Mouse (Mus musculus) intestine, embryonic 15.5 days (tissue): ENCODE measurements at regions not wholly inside any gene's neighbourhood (a gene's known extent, or its start where the extent isn't known, plus 50 kb on each side); places are given as distances from the start of the nearest gene placed in this dataset.

Source experiments
- ATAC-seq: fragments of 200-750 bp; cut with Nextera tagmentation; 2 replicates; pipeline ENCODE4 v1.8.0; 2017; ENCODE audit warnings: moderate TSS enrichment, moderate library complexity
- H3K27ac ChIP-seq: fragments of 300-500 bp; sonication (generic); 2 replicates; pipeline ENCODE4 v1.5.1; 2015; ENCODE audit warnings: mild to moderate bottlenecking, inconsistent platforms
- H3K27me3 ChIP-seq: fragments of 300-500 bp; sonication (generic); replicated peaks from 2 replicates; pipeline ENCODE4 v1.6.1; 2015; ENCODE audit warnings: inconsistent platforms
- H3K36me3 ChIP-seq: fragments of 300-500 bp; sonication (generic); 2 replicates; pipeline ENCODE4 v1.6.1; 2015; ENCODE audit warnings: inconsistent platforms
- H3K4me1 ChIP-seq: fragments of 300-500 bp; sonication (generic); replicated peaks from 2 replicates; pipeline ENCODE4 v1.6.1; 2015; ENCODE audit warnings: inconsistent platforms
- H3K4me2 ChIP-seq: fragments of 300-500 bp; sonication (generic); replicated peaks from 2 replicates; pipeline ENCODE4 v1.6.1; 2015; ENCODE audit warnings: mild to moderate bottlenecking, inconsistent platforms
- H3K4me3 ChIP-seq: fragments of 300-500 bp; sonication (generic); replicated peaks from 2 replicates; pipeline ENCODE4 v1.5.1; 2015; ENCODE audit warnings: inconsistent platforms
- H3K9ac ChIP-seq: fragments of 300-500 bp; sonication (generic); 2 replicates; pipeline ENCODE4 v1.6.1; 2015; ENCODE audit warnings: inconsistent platforms
- H3K9me3 ChIP-seq: fragments of 300-500 bp; sonication (generic); 2 replicates; pipeline ENCODE4 v1.6.1; 2016; ENCODE audit warnings: inconsistent platforms
- WGBS: fragments of 180-500 bp; shearing (Covaris S2); methylation state at CpG from one replicate; pipeline ENCODE4 v1.1.7; 2015; 5-methylcytosine and 5-hydroxymethylcytosine counted together

DNA sequence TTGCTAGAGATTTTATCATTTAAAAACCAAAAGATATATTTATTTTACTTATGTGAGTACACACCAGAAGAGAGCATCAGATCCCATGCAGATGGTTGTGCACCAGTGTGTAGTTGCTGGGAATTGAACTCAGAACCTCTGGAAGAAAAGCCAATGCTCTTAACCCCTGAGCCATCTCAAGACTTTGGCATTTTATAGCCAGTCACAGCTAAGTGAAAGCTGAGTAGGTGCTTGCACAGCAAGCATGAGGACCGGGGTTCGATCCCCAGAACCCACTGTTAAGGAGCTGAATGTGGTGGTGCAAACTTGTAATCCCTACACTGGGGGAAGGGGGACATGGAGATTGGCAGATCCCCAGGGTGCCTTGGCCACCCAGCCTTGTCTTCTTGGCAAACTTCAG, 325.7 kb upstream of the Runx1 start:
- no peak overlapping the region for H3K9ac ChIP-seq
- no peaks in the 10 kb centered on the region for H3K27me3 ChIP-seq
- no peak overlapping the region for H3K27ac ChIP-seq
- WGBS: 91% methylated on average over 2 of the region's 2 CpGs
- no peak overlapping the region for H3K4me2 ChIP-seq
- ATAC-seq: no peak
- H3K36me3 ChIP-seq: no peaks in the 10 kb centered on the region
- no peaks in the 10 kb centered on the region for H3K9me3 ChIP-seq
- no peaks in the 10 kb centered on the region for H3K4me1 ChIP-seq
- no peak overlapping the region for H3K4me3 ChIP-seq

DNA sequence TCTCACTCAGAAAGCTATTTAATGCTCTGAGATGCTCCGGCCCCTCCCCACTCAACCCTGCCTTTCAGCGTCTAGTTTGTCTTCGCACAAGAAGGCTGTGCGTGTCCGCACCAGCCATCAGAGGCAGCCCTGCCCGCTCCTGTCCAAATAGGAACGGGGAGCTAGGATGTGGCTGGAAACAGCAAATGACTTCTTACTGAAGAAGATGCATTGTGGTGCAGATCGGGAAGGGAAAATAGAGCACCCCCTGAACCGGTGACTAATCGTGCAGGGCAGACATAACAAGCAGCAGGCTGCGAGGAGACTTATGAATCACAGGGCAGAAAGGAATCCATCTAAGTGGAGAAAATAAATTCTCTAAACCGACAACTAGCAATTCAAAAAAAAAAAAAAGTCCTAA, 324.5 kb upstream of the Runx1 start:
- Histone ChIP-seq H3K4me3 (no peak overlapping the region), H3K9me3 (no peaks in the 10 kb centered on the region), H3K4me2 (peak overlapping the region; percentile 5; the same call in 1 of the 2 replicates), H3K9ac (no peak overlapping the region), H3K27ac (no peak overlapping the region), H3K4me1 (no peaks in the 10 kb centered on the region), H3K27me3 (no peaks in the 10 kb centered on the region), H3K36me3 (no peaks in the 10 kb centered on the region)
- ATAC-seq: no peak
- WGBS: 46% methylated on average over 12 of the region's 12 CpGs

DNA sequence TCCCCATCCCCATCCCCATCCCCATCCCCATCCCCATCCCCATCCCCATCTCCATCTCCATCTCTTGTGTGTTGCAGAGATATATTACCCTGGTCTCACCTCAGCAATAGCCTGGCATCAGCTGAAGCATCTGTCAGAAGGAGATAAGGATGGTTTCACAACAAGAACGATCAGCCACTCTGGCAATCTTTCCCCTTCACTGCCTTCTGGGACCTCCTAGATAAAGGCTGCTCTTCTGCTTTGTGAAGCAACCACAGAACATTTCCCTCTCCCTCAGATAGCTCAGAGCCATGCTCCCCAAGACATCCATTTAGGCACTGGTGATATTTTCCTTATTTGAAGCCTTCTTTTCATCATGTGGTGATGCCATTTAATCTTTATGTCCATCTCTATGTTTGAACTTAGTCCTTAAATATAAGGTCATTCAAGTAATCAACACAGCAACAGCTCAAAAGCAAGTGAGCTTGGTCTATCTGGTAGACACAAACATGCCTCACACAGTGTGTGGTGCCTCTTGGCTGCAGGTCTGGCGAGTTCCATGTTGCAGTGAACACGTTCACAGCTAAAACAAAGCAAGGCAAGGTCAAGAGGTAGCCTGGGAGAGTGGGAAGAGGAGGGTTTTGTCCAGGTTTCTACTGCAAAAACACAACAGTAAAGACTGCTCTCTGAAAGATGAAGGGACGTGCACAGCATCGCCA, 321.7 kb upstream of the Runx1 start:
- H3K9ac ChIP-seq: no peak overlapping the region
- ATAC-seq: no peak; the same call in 1 of the 2 replicates

DNA sequence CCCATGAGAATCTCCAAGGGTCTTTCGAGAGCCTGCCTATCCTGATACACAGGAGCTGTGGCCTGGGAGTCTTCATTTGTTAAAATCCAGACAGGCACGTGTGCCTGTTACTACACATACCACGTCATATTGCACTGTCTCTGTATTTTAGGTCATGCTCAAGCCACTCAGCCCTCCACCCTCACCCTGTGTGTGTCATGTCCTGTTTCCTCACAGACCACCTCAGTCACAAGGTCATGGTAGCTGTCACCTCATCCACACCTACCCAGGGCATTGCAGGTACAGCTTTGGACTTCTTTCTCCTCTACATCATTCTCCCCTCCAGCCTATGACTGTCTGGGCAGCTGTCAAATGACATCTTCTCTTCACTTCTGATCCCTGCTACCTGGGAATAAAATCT, 320.9 kb upstream of the Runx1 start:
- Histone ChIP-seq H3K27me3 (no peaks in the 10 kb centered on the region), H3K4me3 (no peak overlapping the region), H3K9ac (no peak overlapping the region), H3K27ac (no peak overlapping the region), H3K4me1 (no peaks in the 10 kb centered on the region), H3K9me3 (no peaks in the 10 kb centered on the region), H3K4me2 (no peak overlapping the region), H3K36me3 (no peaks in the 10 kb centered on the region)
- WGBS: 62% methylated on average over 3 of the region's 3 CpGs
- ATAC-seq: no peak

More for the DNA sequence above, 321.7 kb upstream of the Runx1 start:
- Histone ChIP-seq H3K4me1 (no peaks in the 10 kb centered on the region), H3K4me2 (no peak overlapping the region), H3K4me3 (no peak overlapping the region), H3K27ac (no peak overlapping the region), H3K27me3 (no peaks in the 10 kb centered on the region), H3K9me3 (no peaks in the 10 kb centered on the region), H3K36me3 (no peaks in the 10 kb centered on the region)
- WGBS: 75% methylated on average over 5 of the region's 5 CpGs

DNA sequence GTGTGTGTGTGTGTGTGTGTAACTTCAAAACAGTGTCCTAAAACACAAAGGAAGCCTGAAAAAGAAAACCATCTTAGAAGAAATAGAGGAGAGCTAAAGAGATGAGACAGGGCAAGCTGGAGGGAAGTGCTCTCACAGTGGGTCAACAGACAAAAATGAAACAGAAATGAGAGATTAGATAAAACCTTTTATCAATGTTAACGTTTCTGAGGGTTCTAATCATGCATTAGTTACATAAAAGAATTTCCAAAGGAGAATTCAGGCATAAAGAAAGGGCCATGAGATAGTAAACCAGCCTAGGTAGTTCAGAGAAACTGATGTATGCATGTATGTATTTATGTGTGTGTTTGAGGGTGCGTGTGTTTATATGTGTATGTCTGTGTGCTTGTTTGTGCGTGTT, 319.7 kb upstream of the Runx1 start:
- 72% methylated on average over 3 of the region's 3 CpGs for WGBS
- H3K9ac ChIP-seq: no peak overlapping the region

DNA sequence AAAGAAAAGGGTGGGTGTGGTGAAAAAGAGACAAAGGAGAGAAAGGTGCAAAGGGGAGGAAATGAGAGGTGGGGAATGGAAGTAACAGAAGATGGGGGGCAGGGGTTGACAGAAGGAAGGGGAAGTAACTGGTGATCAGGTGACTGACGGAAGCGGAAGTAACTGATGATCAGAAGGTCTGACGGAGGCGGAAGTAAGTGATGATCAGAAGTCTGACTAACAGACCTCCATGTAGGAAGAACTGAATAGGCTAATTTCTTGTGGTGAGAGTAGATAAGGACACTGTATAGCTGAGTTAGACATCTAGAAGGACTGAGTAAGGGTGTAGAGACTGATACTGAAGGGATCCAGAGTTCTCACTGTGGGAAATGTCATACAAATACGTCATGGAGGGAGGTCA, 318.1 kb upstream of the Runx1 start:
- Histone ChIP-seq H3K4me3 (no peak overlapping the region), H3K4me2 (no peak overlapping the region), H3K9me3 (no peaks in the 10 kb centered on the region), H3K4me1 (no peaks in the 10 kb centered on the region), H3K36me3 (no peaks in the 10 kb centered on the region), H3K9ac (no peak overlapping the region), H3K27me3 (no peaks in the 10 kb centered on the region), H3K27ac (no peak overlapping the region)
- ATAC-seq: no peak
- 83% methylated on average over 5 of the region's 5 CpGs for WGBS

More for the DNA sequence above, 319.7 kb upstream of the Runx1 start:
- no peaks in the 10 kb centered on the region for H3K36me3 ChIP-seq
- H3K9me3 ChIP-seq: no peaks in the 10 kb centered on the region
- no peaks in the 10 kb centered on the region for H3K27me3 ChIP-seq
- no peak overlapping the region for H3K27ac ChIP-seq
- no peak overlapping the region for H3K4me2 ChIP-seq
- no peaks in the 10 kb centered on the region for H3K4me1 ChIP-seq
- H3K4me3 ChIP-seq: no peak overlapping the region
- ATAC-seq: no peak

DNA sequence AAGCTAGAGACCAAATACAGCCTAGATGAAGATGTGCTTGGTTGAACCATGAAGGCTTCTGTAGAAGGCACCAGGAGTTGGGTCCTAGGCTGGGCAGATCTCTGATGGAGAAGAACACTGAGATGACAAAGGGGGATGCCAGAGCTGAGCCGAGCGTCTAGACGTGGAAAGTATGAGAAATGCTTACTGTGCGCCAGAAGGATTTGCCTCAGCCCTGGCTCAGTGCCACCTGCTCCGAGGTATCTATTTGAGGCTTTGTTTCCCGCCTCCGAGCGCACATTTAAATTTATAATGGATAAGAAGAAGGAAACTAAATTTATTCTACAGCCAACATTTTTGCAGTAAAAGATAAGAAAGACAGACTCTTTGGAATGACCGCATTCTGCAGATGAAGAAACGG, 317.2 kb upstream of the Runx1 start:
- H3K27me3 ChIP-seq: no peaks in the 10 kb centered on the region
- no peak overlapping the region for H3K27ac ChIP-seq
- no peak overlapping the region for H3K4me3 ChIP-seq
- no peaks in the 10 kb centered on the region for H3K4me1 ChIP-seq
- H3K36me3 ChIP-seq: no peaks in the 10 kb centered on the region
- H3K4me2 ChIP-seq: no peak overlapping the region
- H3K9ac ChIP-seq: no peak overlapping the region
- ATAC-seq: no peak
- no peaks in the 10 kb centered on the region for H3K9me3 ChIP-seq
- WGBS: 72% methylated on average over 10 of the region's 10 CpGs

DNA sequence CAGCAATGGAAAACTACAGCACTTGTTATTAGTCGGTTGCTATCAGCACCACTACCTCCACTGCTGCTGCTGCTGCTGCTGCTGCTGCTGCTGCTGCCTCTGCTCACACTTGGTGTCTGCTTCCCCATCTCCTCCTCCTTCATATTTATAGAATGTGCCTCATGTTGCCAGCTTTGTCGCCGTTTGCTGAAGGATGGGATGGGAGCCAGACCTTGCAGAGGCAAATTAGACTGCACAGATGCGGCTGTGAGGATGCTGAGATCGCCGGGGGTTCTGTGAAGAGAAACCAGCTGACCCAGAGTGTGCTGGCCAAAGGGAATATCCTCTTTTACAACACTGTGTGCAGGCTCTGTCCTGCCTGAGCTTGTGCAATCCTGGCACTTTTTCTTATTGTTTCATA, 316.0 kb upstream of the Runx1 start:
- Histone ChIP-seq H3K27me3 (no peaks in the 10 kb centered on the region), H3K27ac (no peak overlapping the region), H3K9ac (no peak overlapping the region), H3K9me3 (no peaks in the 10 kb centered on the region), H3K36me3 (no peaks in the 10 kb centered on the region), H3K4me1 (no peaks in the 10 kb centered on the region), H3K4me2 (no peak overlapping the region), H3K4me3 (no peak overlapping the region)
- ATAC-seq: no peak
- WGBS: 59% methylated on average over 6 of the region's 6 CpGs

DNA sequence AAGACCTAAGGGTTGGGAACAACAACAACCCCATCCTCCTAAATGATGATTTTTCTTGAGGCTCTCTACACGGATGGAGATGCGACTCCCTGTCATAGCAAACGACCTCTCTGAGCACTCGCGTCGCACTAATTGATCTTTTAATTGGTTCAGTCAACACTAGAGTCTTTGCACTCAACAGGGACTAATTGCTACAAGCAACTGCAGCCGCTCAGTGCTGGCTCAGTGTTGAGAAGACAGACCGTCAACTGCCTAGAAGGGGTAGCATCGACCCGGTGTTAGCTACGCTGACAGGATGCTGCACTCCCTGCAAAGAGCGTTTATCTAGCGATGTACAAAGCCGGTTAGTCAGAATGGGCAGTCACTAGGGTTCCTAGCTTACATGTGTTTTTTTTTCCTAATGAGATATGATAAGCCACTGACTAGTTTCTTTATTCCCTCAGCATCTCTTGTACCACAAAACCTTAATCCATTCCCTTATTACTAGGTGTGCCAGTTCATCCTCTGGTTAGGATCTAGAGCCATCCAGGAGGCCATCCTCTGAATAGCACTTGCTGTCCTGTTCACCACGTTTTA, 314.7 kb upstream of the Runx1 start:
- Histone ChIP-seq H3K4me2 (no peak overlapping the region), H3K4me1 (no peaks in the 10 kb centered on the region), H3K9me3 (no peaks in the 10 kb centered on the region), H3K27me3 (no peaks in the 10 kb centered on the region), H3K9ac (no peak overlapping the region), H3K27ac (no peak overlapping the region), H3K36me3 (no peaks in the 10 kb centered on the region), H3K4me3 (no peak overlapping the region)
- 63% methylated on average over 15 of the region's 15 CpGs for WGBS
- no peak for ATAC-seq

DNA sequence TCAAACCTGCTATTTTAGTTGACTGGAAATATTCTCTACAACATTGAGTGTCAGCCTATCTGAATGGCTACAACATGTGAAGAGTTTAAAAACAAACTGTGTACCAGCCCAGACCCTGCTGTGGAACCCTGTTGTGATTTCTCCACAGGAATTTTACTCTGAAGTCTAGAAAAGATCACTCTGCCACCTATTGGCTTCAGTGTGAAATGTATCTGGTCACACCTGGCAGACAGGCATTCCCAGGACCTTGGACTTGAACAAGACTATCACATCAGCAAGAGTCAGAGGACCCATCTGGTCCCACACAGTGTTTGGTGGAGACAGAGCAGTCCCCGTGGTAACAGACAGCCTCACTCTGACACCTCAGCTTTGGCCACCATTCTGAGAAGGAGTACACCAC, 311.3 kb upstream of the Runx1 start:
- Histone ChIP-seq H3K4me1 (0 out of 2 replicates have a peak, but pooled peaks cover 2% of the 10 kb centered on the region), H3K4me2 (no peak overlapping the region), H3K4me3 (no peak overlapping the region), H3K36me3 (no peaks in the 10 kb centered on the region), H3K9ac (no peak overlapping the region), H3K9me3 (no peaks in the 10 kb centered on the region), H3K27ac (no peak overlapping the region), H3K27me3 (no peaks in the 10 kb centered on the region)
- ATAC-seq: peak; percentile 31; the same call in 1 of the 2 replicates
- 32% methylated on average over 1 of the region's 1 CpGs for WGBS

DNA sequence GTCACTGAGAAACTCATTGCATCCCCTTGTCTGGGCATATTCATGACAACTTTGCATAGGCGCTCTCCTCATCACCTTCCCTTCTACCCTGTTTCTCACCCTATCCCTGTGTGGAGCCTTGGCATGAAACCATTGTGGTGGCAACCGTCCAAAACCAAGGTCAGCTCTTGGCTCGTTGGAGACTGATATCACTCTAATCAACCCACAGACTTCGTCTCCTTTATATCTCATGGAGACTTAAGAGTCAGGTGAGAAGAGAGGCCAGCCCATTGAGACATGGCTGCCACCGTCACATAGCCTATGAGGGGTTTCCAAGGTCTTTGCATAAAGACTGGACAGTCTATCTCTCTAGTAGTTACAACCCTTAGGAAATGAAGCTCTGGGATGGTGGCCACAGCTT, 305.5 kb upstream of the Runx1 start:
- Histone ChIP-seq H3K36me3 (no peaks in the 10 kb centered on the region), H3K27ac (no peak overlapping the region), H3K9ac (no peak overlapping the region), H3K27me3 (no peaks in the 10 kb centered on the region), H3K9me3 (no peaks in the 10 kb centered on the region), H3K4me1 (peaks cover 2% of the 10 kb centered on the region; the same call in 1 of the 2 replicates), H3K4me2 (no peak overlapping the region), H3K4me3 (no peak overlapping the region)
- no peak for ATAC-seq
- 86% methylated on average over 5 of the region's 5 CpGs for WGBS

DNA sequence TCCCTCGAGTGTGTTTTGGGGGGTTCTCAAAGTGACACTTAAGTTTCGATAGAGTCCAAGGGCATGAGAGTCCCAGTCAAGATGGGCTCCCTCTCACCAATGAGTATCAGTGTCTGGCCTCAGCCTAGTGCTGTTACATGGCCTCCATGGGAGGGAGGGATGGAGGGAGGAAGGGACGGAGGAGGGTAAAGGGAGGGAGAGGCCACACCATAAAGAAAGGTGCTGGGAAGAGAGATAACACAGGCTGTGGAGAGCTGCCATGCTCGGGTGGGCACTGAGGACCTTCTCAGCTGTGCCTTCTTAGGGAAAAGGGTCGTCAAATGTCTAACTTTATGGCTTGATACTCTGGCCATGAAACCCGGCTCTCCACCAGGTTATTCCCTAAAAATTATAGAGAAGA, 304.7 kb upstream of the Runx1 start:
- H3K4me2 ChIP-seq: no peak overlapping the region
- no peaks in the 10 kb centered on the region for H3K36me3 ChIP-seq
- no peak overlapping the region for H3K27ac ChIP-seq
- 78% methylated on average over 6 of the region's 6 CpGs for WGBS
- no peaks in the 10 kb centered on the region for H3K9me3 ChIP-seq
- H3K27me3 ChIP-seq: no peaks in the 10 kb centered on the region
- no peak overlapping the region for H3K4me3 ChIP-seq
- H3K9ac ChIP-seq: no peak overlapping the region
- no peak for ATAC-seq
- H3K4me1 ChIP-seq: peaks cover 2% of the 10 kb centered on the region; the same call in 1 of the 2 replicates

DNA sequence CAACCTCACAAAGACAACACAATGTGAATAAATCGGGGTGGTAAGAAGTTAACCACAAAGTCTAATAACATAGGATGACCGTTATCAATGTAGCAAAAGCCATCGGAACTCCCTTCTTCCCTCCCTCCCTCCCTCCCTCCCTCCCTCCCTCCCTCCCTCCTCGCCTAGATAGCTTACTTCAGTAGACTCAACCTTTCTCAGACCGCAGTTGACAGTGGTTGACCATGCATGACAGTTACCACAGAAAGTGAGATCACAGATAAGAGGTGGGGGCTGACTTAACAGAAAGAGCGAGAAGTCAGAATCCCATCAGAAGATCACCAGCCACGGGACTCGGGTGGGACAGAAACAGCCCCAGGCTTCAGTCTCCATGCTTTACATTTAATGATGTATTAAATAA, 297.8 kb upstream of the Runx1 start:
- no peaks in the 10 kb centered on the region for H3K4me1 ChIP-seq
- no peak overlapping the region for H3K4me2 ChIP-seq
- no peak overlapping the region for H3K9ac ChIP-seq
- H3K4me3 ChIP-seq: no peak overlapping the region
- ATAC-seq: no peak
- H3K27ac ChIP-seq: no peak overlapping the region
- H3K27me3 ChIP-seq: no peaks in the 10 kb centered on the region
- H3K9me3 ChIP-seq: no peaks in the 10 kb centered on the region
- no peaks in the 10 kb centered on the region for H3K36me3 ChIP-seq
- WGBS: 83% methylated on average over 8 of the region's 8 CpGs
